ENCODE assay signal across 9 mouse cellular contexts in genomic region chr14:11617362-11617761, GRCm38 (mm10).
DNase-seq lines count a peak whose midpoint lies in the region; ATAC-seq and TF ChIP-seq lines count a peak whose summit lies in the region.
"Had no signal": no experiment of that assay in that cellular context is flagged by ENCODE, and none has a peak within 500 bp of the region (broad histone marks: within the 10 kb centered on the region; RNA-seq: fewer than 3 reads in every experiment).

No protein-coding gene starts in this region.

- H3K27me3 ChIP-seq in midbrain, postnatal 0 days (ENCODE audit: insufficient read depth, low read length) = no peaks in the 10 kb centered on the region
- H3K27me3 ChIP-seq in midbrain, embryonic 10.5 days (ENCODE audit: low read depth, poor library complexity, severe bottlenecking) = no peaks in the 10 kb centered on the region
- no peaks in the 10 kb centered on the region for H3K27me3 ChIP-seq in heart, embryonic 11.5 days (ENCODE audit: control insufficient read depth, insufficient read depth, low read length)
- no peaks in the 10 kb centered on the region for H3K27me3 ChIP-seq in stomach, postnatal 0 days (ENCODE audit: control insufficient read depth, insufficient read depth, low read length)

- DNase-seq in midbrain, postnatal 0 days (ENCODE audit: low spot score) = peak; percentile 19
- DNase-seq in midbrain, embryonic 10.5 days (ENCODE audit: low spot score) = no peak
- DNase-seq in brain, adult 2 months (ENCODE audit: low read depth, low spot score) = peak; percentile 44
- DNase-seq in kidney, postnatal 14 days = peak; percentile 61
- DNase-seq in stomach, postnatal 0 days (ENCODE audit: low spot score) = peak; percentile 25
- no peak for DNase-seq in thymus, adult 18-20 months

- no peaks in the 10 kb centered on the region for H3K36me3 ChIP-seq in midbrain, postnatal 0 days (ENCODE audit: insufficient read depth, low read length)
- no peaks in the 10 kb centered on the region for H3K36me3 ChIP-seq in midbrain, embryonic 10.5 days
- no peaks in the 10 kb centered on the region for H3K36me3 ChIP-seq in heart, embryonic 11.5 days (ENCODE audit: control insufficient read depth, insufficient read depth, low read length)
- no peaks in the 10 kb centered on the region for H3K36me3 ChIP-seq in stomach, postnatal 0 days (ENCODE audit: control insufficient read depth, insufficient read depth, low read length)

- H3K9me3 ChIP-seq in midbrain, postnatal 0 days (ENCODE audit: low read length) = no peaks in the 10 kb centered on the region
- H3K9me3 ChIP-seq in midbrain, embryonic 10.5 days (replicated peaks) = no peaks in the 10 kb centered on the region
- H3K9me3 ChIP-seq in heart, embryonic 11.5 days (replicated peaks; ENCODE audit: control insufficient read depth, low read length) = no peaks in the 10 kb centered on the region
- H3K9me3 ChIP-seq in stomach, postnatal 0 days (ENCODE audit: control insufficient read depth, low read length) = no peaks in the 10 kb centered on the region

- H3K4me2 ChIP-seq in midbrain, postnatal 0 days (ENCODE audit: low read depth, low read length, poor library complexity, severe bottlenecking) = no peak overlapping the region
- H3K4me2 ChIP-seq in heart, embryonic 11.5 days = no peak overlapping the region
- no peak overlapping the region for H3K4me2 ChIP-seq in stomach, postnatal 0 days (replicated peaks; ENCODE audit: low read depth)

- 65% methylated on average over 6 of the region's 6 CpGs for WGBS in midbrain, postnatal 0 days
- WGBS in midbrain, embryonic 10.5 days = 95% methylated on average over 6 of the region's 6 CpGs
- 26% methylated on average over 6 of the region's 6 CpGs for WGBS in heart, embryonic 11.5 days (ENCODE audit: insufficient replicate concordance)
- WGBS in stomach, postnatal 0 days = 30% methylated on average over 6 of the region's 6 CpGs

- no peak for TF ChIP-seq CTCF in midbrain, postnatal 0 days (IDR thresholded peaks at IDR 0.05)
- TF ChIP-seq CTCF in stomach, postnatal 0 days (IDR thresholded peaks at IDR 0.05; ENCODE audit: low read depth) = no peak

- H3K9ac ChIP-seq in midbrain, postnatal 0 days (replicated peaks; ENCODE audit: low read length, poor library complexity, severe bottlenecking) = no peak overlapping the region
- H3K9ac ChIP-seq in heart, embryonic 11.5 days (ENCODE audit: low read depth, low read length) = no peak overlapping the region
- no peak overlapping the region for H3K9ac ChIP-seq in stomach, postnatal 0 days (ENCODE audit: low read length)

- peak; percentile 53; the same call in 1 of the 2 replicates for ATAC-seq in midbrain, postnatal 0 days (ENCODE audit: low FRiP score)
- ATAC-seq in heart, embryonic 11.5 days (replicated peaks; ENCODE audit: insufficient number of reproducible peaks, low FRiP score, low TSS enrichment) = peak; percentile 63
- peak; percentile 59; the same call in 1 of the 2 replicates for ATAC-seq in stomach, postnatal 0 days (ENCODE audit: low FRiP score, low TSS enrichment)
- no peak for ATAC-seq in activated CD4-positive, CD25-positive, alpha-beta regulatory T cell, adult 4 months

- H3K4me1 ChIP-seq in midbrain, postnatal 0 days (ENCODE audit: insufficient read depth, low read length) = peaks cover 7% of the 10 kb centered on the region; the same call in 1 of the 2 replicates
- peaks cover 38% of the 10 kb centered on the region for H3K4me1 ChIP-seq in midbrain, embryonic 10.5 days
- H3K4me1 ChIP-seq in heart, embryonic 11.5 days (ENCODE audit: control insufficient read depth, insufficient read depth, low read length) = 0 out of 2 replicates have a peak, but pooled peaks cover 7% of the 10 kb centered on the region
- H3K4me1 ChIP-seq in stomach, postnatal 0 days (replicated peaks; ENCODE audit: control insufficient read depth, insufficient read depth) = no peaks in the 10 kb centered on the region

- no peak overlapping the region for H3K4me3 ChIP-seq in midbrain, postnatal 0 days (ENCODE audit: low read depth, low read length)
- H3K4me3 ChIP-seq in midbrain, embryonic 10.5 days = no peak overlapping the region
- H3K4me3 ChIP-seq in heart, embryonic 11.5 days (ENCODE audit: low read depth, low read length) = no peak overlapping the region
- no peak overlapping the region for H3K4me3 ChIP-seq in stomach, postnatal 0 days (ENCODE audit: low read depth, low read length)

- H3K27ac ChIP-seq in midbrain, postnatal 0 days (ENCODE audit: low read depth, low read length) = no peak overlapping the region
- no peak overlapping the region for H3K27ac ChIP-seq in midbrain, embryonic 10.5 days (replicated peaks)
- no peak overlapping the region for H3K27ac ChIP-seq in heart, embryonic 11.5 days (ENCODE audit: low read depth, low read length)
- H3K27ac ChIP-seq in stomach, postnatal 0 days (replicated peaks) = no peak overlapping the region
- H3K27ac ChIP-seq: macrophage had no signal

- no peak for TF ChIP-seq EP300 in stomach, postnatal 0 days (optimal IDR thresholded peaks at IDR 0.05)

Comparison
In these comparisons a context has a peak if more than half of its experiments do, and no peak if none do; other contexts are left out.
1. DNase-seq: peak in midbrain, postnatal 0 days (single experiment), brain, adult 2 months (single experiment), kidney, postnatal 14 days (single experiment) and stomach, postnatal 0 days (single experiment); none in midbrain, embryonic 10.5 days (single experiment) and thymus, adult 18-20 months (0 of 2).